Mouse (Mus musculus) stomach, embryonic 16.5 days (tissue): ENCODE results near the gene Btbd35f16. TPM values are rescaled to one million over a fixed set of nuclear protein-coding genes. Genes with fewer than 3 reads are reported as not detected.
"Not testable (repeated sequence)": the region's sequence is repeated elsewhere in the genome, so short reads cannot be mapped to it uniquely, and the experiment has no call there.

Experiments used
- ATAC-seq: fragments of 200-750 bp; cut with Nextera tagmentation; 2 replicates; pipeline ENCODE4 v1.8.0; 2017; ENCODE audit warnings: moderate number of reproducible peaks, moderate TSS enrichment; ENCODE audit not compliant: insufficient read depth, low FRiP score
- H3K27ac ChIP-seq: fragments of 300-500 bp; sonication (generic); 2 replicates; pipeline ENCODE4 v1.5.1; 2014; ENCODE audit warnings: low read length
- H3K27me3 ChIP-seq: fragments of 300-500 bp; sonication (generic); 2 replicates; pipeline ENCODE4 v1.6.1; 2014; ENCODE audit warnings: low read length, control low read depth, mixed read lengths; ENCODE audit not compliant: control insufficient read depth, insufficient read depth
- H3K36me3 ChIP-seq: fragments of 300-500 bp; sonication (generic); 2 replicates; pipeline ENCODE4 v1.6.1; 2014; ENCODE audit warnings: low read length; ENCODE audit not compliant: control insufficient read depth, insufficient read depth
- H3K4me1 ChIP-seq: fragments of 300-500 bp; sonication (generic); 2 replicates; pipeline ENCODE4 v1.6.1; 2014; ENCODE audit warnings: low read length, control low read depth, mixed read lengths; ENCODE audit not compliant: control insufficient read depth, insufficient read depth
- H3K4me2 ChIP-seq: fragments of 300-500 bp; sonication (generic); 2 replicates; pipeline ENCODE4 v1.6.1; 2014; ENCODE audit warnings: low read depth, low read length, mixed read lengths
- H3K4me3 ChIP-seq: fragments of 300-500 bp; sonication (generic); replicated peaks from 2 replicates; pipeline ENCODE4 v1.5.1; 2014; ENCODE audit warnings: mild to moderate bottlenecking, low read length
- H3K9ac ChIP-seq: fragments of 300-500 bp; sonication (generic); 2 replicates; pipeline ENCODE4 v1.6.1; 2014; ENCODE audit warnings: low read length
- H3K9me3 ChIP-seq: fragments of 300-500 bp; sonication (generic); replicated peaks from 2 replicates; pipeline ENCODE4 v1.6.1; 2016; ENCODE audit warnings: low read length, control low read depth; ENCODE audit not compliant: control insufficient read depth
- WGBS: fragments of 180-500 bp; shearing (Covaris S2); extraction: QIAGEN DNeasy Blood & Tissue Kit; methylation state at CpG from one replicate; pipeline ENCODE4 v1.1.7; 2014; 5-methylcytosine and 5-hydroxymethylcytosine counted together
- polyA plus RNA-seq: library from polyadenylated mRNA; unstranded; fragments of >200 nt; fragmentation: Nextera tagmentation; extraction: Ambion mirVana; gene quantifications from 2 replicates; pipeline ENCODE4 v1.2.1, GENCODE M21; 2015

Gene Btbd35f16
- polyA plus RNA-seq: not detected in 2 replicates

GRCm38 (mm10) chrX:3956902-3957301 is at the start of gene Btbd35f16:
Gene Btbd35f16 (minus strand): TSS chrX:3957002.
- not testable (repeated sequence) for H3K27me3 ChIP-seq, H3K4me1 ChIP-seq, H3K9ac ChIP-seq, H3K27ac ChIP-seq, H3K4me2 ChIP-seq, H3K9me3 ChIP-seq, ATAC-seq, H3K36me3 ChIP-seq, H3K4me3 ChIP-seq
- no CpG with 5 or more reads among the region's 3 CpGs for WGBS

Other genes with a start within 250 kb of the Btbd35f16 start
- gene Btbd35f10, start 204.1 kb downstream of the Btbd35f16 start, polyA plus RNA-seq: not detected in 2 replicates
- gene Btbd35f3, start 80.7 kb upstream of the Btbd35f16 start, polyA plus RNA-seq: not detected in 2 replicates
- not detected in 2 replicates for gene Btbd35f28, start 239.6 kb upstream of the Btbd35f16 start, polyA plus RNA-seq